Mouse (Mus musculus) MEL (cell line): Measurements from ENCODE around the gene Fosb. TPM values are rescaled to one million over a fixed set of nuclear protein-coding genes. Genes with fewer than 3 reads are reported as not detected.
A peak's percentile ranks its signal among the peaks of the same experiment; 100 is the strongest.

Experiments used
- DNase-seq: peaks from one replicate; pipeline ENCODE4 v3.0.0; 2011; ENCODE audit warnings: low read depth, low spot score
- H3K27ac ChIP-seq: 2 replicates; pipeline ENCODE4 v1.5.1; 2012; ENCODE audit warnings: low read depth, mild to moderate bottlenecking, control low read depth, low read length, moderate library complexity; ENCODE audit not compliant: control insufficient read depth
- H3K27me3 ChIP-seq, 2 experiments: fragments of 150-350 bp in 1 of 2; sonication (generic) in 1 of 2; 2 replicates each; pipeline ENCODE4 v1.6.1; 2012; ENCODE audit warnings: low read length in 2 of 2, mild to moderate bottlenecking in 2 of 2, improper control_type of control experiment in 1 of 2, moderate library complexity in 1 of 2; ENCODE audit not compliant: insufficient read depth in 2 of 2, control insufficient read depth in 1 of 2
- H3K36me3 ChIP-seq, 2 experiments: 2 replicates each; pipeline ENCODE4 v1.6.1; 2012 to 2014; ENCODE audit warnings: low read length in 2 of 2, improper control_type of control experiment in 1 of 2, inconsistent platforms in 1 of 2, mild to moderate bottlenecking in 1 of 2; ENCODE audit not compliant: insufficient read depth in 2 of 2, control insufficient read depth in 1 of 2
- H3K4me1 ChIP-seq, 2 experiments: fragments of 150-350 bp in 1 of 2; sonication (generic) in 1 of 2; 2 replicates each; pipeline ENCODE4 v1.6.1; 2012; ENCODE audit warnings: low read length in 2 of 2, improper control_type of control experiment in 1 of 2, mild to moderate bottlenecking in 1 of 2; ENCODE audit not compliant: insufficient read depth in 2 of 2, control insufficient read depth in 1 of 2
- H3K4me3 ChIP-seq, 2 experiments: fragments of 150-350 bp in 1 of 2; sonication (generic) in 1 of 2; 2 replicates each; pipeline ENCODE4 v1.5.1; 2012; ENCODE audit warnings: low read depth in 2 of 2, low read length in 2 of 2, mild to moderate bottlenecking in 2 of 2, moderate library complexity in 2 of 2, control low read depth in 1 of 2, improper control_type of control experiment in 1 of 2; ENCODE audit not compliant: control insufficient read depth in 1 of 2, insufficient read depth in 1 of 2
- H3K79me2 ChIP-seq: 2 replicates; pipeline ENCODE4 v1.6.1; 2012; ENCODE audit warnings: mild to moderate bottlenecking, low read length, moderate library complexity; ENCODE audit not compliant: control insufficient read depth, poor library complexity, insufficient read depth
- H3K9ac ChIP-seq: 2 replicates; pipeline ENCODE4 v1.6.1; 2012; ENCODE audit warnings: low read depth, mild to moderate bottlenecking, control low read depth, low read length, moderate library complexity; ENCODE audit not compliant: control insufficient read depth, poor library complexity, severe bottlenecking
- H3K9me3 ChIP-seq: fragments of 150-350 bp; sonication (generic); replicated peaks from 2 replicates; pipeline ENCODE4 v1.6.1; 2012; ENCODE audit warnings: mild to moderate bottlenecking, low read length, improper control_type of control experiment, moderate library complexity; ENCODE audit not compliant: insufficient read depth
- CTCF ChIP-seq, 3 experiments: IDR thresholded peaks in 2 of 3; conservative IDR thresholded peaks in 1 of 3; 2 replicates each; pipeline ENCODE4 v1.5.1; 2011 to 2012; ENCODE audit warnings: low read length in 3 of 3, low read depth in 2 of 3, mild to moderate bottlenecking in 2 of 3, improper control_type of control experiment in 1 of 3, inconsistent platforms in 1 of 3, mixed read lengths in 1 of 3, moderate library complexity in 1 of 3; ENCODE audit not compliant: control insufficient read depth in 1 of 3, insufficient read depth in 1 of 3, poor library complexity in 1 of 3, severe bottlenecking in 1 of 3
- EP300 ChIP-seq, 2 experiments: IDR thresholded peaks; 2 replicates each; pipeline ENCODE4 v1.6.1; 2011; ENCODE audit warnings: improper control_type of control experiment in 2 of 2, low read length in 2 of 2, low read depth in 1 of 2, mild to moderate bottlenecking in 1 of 2
- HCFC1 ChIP-seq: IDR thresholded peaks from 2 replicates; pipeline ENCODE4 v1.6.1; 2012; ENCODE audit warnings: low read depth, mild to moderate bottlenecking, inconsistent platforms, low read length, improper control_type of control experiment, moderate library complexity
- JUND ChIP-seq: IDR thresholded peaks from 2 replicates; pipeline ENCODE4 v1.6.1; 2011; ENCODE audit warnings: low read depth, mild to moderate bottlenecking, improper control_type of control experiment, low read length
- KAT2A ChIP-seq: conservative IDR thresholded peaks from 2 replicates; pipeline ENCODE4 v1.6.1; 2012; ENCODE audit warnings: low read depth, low read length, improper control_type of control experiment, inconsistent platforms
- MEF2A ChIP-seq: IDR thresholded peaks from 2 replicates; pipeline ENCODE4 v1.6.1; 2014; ENCODE audit warnings: low read depth, mild to moderate bottlenecking, inconsistent platforms, low read length, improper control_type of control experiment; ENCODE audit not compliant: poor library complexity, insufficient replicate concordance, severe bottlenecking; ENCODE audit errors: extremely low read depth
- MXI1 ChIP-seq: IDR thresholded peaks from 2 replicates; pipeline ENCODE4 v1.6.1; 2011; ENCODE audit warnings: mild to moderate bottlenecking, low read depth, low read length, improper control_type of control experiment
- POLR2AphosphoS5 ChIP-seq: IDR thresholded peaks from 2 replicates; pipeline ENCODE4 v1.6.1; 2012; ENCODE audit warnings: low read depth, borderline replicate concordance, mild to moderate bottlenecking, inconsistent platforms, low read length, moderate library complexity, mixed read lengths
- RAD21 ChIP-seq: IDR thresholded peaks from 2 replicates; pipeline ENCODE4 v1.6.1; 2011; ENCODE audit warnings: mild to moderate bottlenecking, low read depth, low read length, improper control_type of control experiment
- RCOR1 ChIP-seq: IDR thresholded peaks from 2 replicates; pipeline ENCODE4 v1.6.1; 2012; ENCODE audit warnings: low read depth, mild to moderate bottlenecking, inconsistent platforms, low read length, improper control_type of control experiment
- SIN3A ChIP-seq: IDR thresholded peaks from 2 replicates; pipeline ENCODE4 v1.6.1; 2012; ENCODE audit warnings: low read length, improper control_type of control experiment, inconsistent platforms
- SMC3 ChIP-seq: IDR thresholded peaks from 2 replicates; pipeline ENCODE4 v1.6.1; 2011; ENCODE audit warnings: low read depth, low read length, improper control_type of control experiment
- USF1 ChIP-seq: IDR thresholded peaks from 2 replicates; pipeline ENCODE4 v1.6.1; 2014; ENCODE audit warnings: low read depth, mild to moderate bottlenecking, inconsistent platforms, low read length, improper control_type of control experiment, moderate library complexity
- USF2 ChIP-seq, 2 experiments: IDR thresholded peaks; 2 replicates each; pipeline ENCODE4 v1.6.1; 2011 to 2012; ENCODE audit warnings: improper control_type of control experiment in 2 of 2, low read length in 2 of 2, borderline replicate concordance in 1 of 2, inconsistent platforms in 1 of 2, low read depth in 1 of 2, mild to moderate bottlenecking in 1 of 2; ENCODE audit not compliant: insufficient read depth in 1 of 2
- ZC3H11A ChIP-seq: IDR thresholded peaks from 2 replicates; pipeline ENCODE4 v1.6.1; 2012; ENCODE audit warnings: low read depth, mild to moderate bottlenecking, inconsistent platforms, low read length, improper control_type of control experiment
- polyA plus RNA-seq, 2 experiments: library from polyadenylated mRNA; stranded (reverse) in 1 of 2; unstranded in 1 of 2; fragments of >175 nt in 1 of 2; fragments of >200 nt in 1 of 2; gene quantifications; 2 replicates each; pipeline versions ENCODE4 v1.2.1 to v1.2.4; 2012; ENCODE audit warnings: low replicate concordance in 2 of 2, low read depth in 1 of 2; ENCODE audit not compliant: insufficient read length in 2 of 2, insufficient read depth in 1 of 2, missing spikeins in 1 of 2
- total RNA-seq: library from RNA; depleted of rRNA; stranded (reverse); fragments of 300-350 nt; gene quantifications from 2 replicates; pipeline ENCODE4 v1.2.3, GENCODE M21; 2012

Gene Fosb
- total and polyA plus RNA-seq, 3 experiments = 0.04 to 0.49 TPM; not detected in 1

GRCm38 (mm10) chr7:19342481-19343027 lies 32.7 kb upstream of the Fosb start:
- peaks cover 0 to 6% of the 10 kb centered on the region in 2 experiments; a peak in 2 of 4 replicates for H3K27me3 ChIP-seq
- H3K9me3 ChIP-seq = no peaks in the 10 kb centered on the region
- peaks cover 0 to 5% of the 10 kb centered on the region in 2 experiments; a peak in 2 of 4 replicates for H3K36me3 ChIP-seq
- TF ChIP-seq EP300 (IDR thresholded peaks at IDR 0.05; ENCODE audit: low read depth in 1 of 2, low read length in 2 of 2) (no peak), SMC3 (peak; percentile 96), RAD21 (peak; percentile 85), ZC3H11A (peak; percentile 90), KAT2A (no peak), USF2 (IDR thresholded peaks at IDR 0.05; ENCODE audit: borderline replicate concordance in 1 of 2, insufficient read depth in 1 of 2, low read depth in 1 of 2, low read length in 2 of 2) (no peak), CTCF (IDR thresholded peaks at IDR 0.05 in 2 of 3, conservative IDR thresholded peaks at IDR 0.05 in 1 of 3; ENCODE audit: control insufficient read depth in 1 of 3, insufficient read depth in 1 of 3, low read depth in 2 of 3, low read length in 3 of 3, poor library complexity in 1 of 3, severe bottlenecking in 1 of 3) (peak; percentile 93 to 98 (median 97)), MXI1 (peak; percentile 68; the same call in 1 of the 2 replicates), JUND (no peak), USF1 (no peak), SIN3A (peak; percentile 62; the same call in 1 of the 2 replicates), RCOR1 (peak; percentile 24; the same call in 1 of the 2 replicates), MEF2A (no peak), HCFC1 (0 out of 2 replicates have a peak, but pooled peaks have one; percentile 37)
- TF ChIP-seq, all 39 proteins: peak for 8
- Histone ChIP-seq H3K79me2 (no peaks in the 10 kb centered on the region), H3K9ac (peak overlapping the region; percentile 18; the same call in 1 of the 2 replicates), H3K4me3 (peak overlapping the region; percentile 18 to 36; a peak in 3 of 4 replicates), H3K4me1 (peaks cover 2 to 18% of the 10 kb centered on the region in 2 experiments; a peak in 3 of 4 replicates), H3K27ac (no peak overlapping the region)
- DNase-seq = peak; percentile 80

- H3K4me1 ChIP-seq = peaks cover 2 to 18% of the 10 kb centered on the region in 2 experiments; a peak in 3 of 4 replicates
Measured at GRCm38 (mm10) chr7:19341761-19342409, 32.0 kb upstream of the Fosb start.

More at GRCm38 (mm10) chr7:19341761-19342409, 32.0 kb upstream of the Fosb start:
- no peak overlapping the region for H3K27ac ChIP-seq
- TF ChIP-seq RAD21 = no peak
- no peak for TF ChIP-seq POLR2AphosphoS5
- no peaks in the 10 kb centered on the region for H3K9me3 ChIP-seq
- H3K27me3 ChIP-seq = peaks cover 0 to 6% of the 10 kb centered on the region in 2 experiments; a peak in 2 of 4 replicates
- H3K79me2 ChIP-seq = no peaks in the 10 kb centered on the region
- H3K36me3 ChIP-seq = peaks cover 0 to 5% of the 10 kb centered on the region in 2 experiments; a peak in 2 of 4 replicates
- DNase-seq = no peak
- H3K4me3 ChIP-seq = peak overlapping the region; percentile 18 to 36; a peak in 3 of 4 replicates
- H3K9ac ChIP-seq = peak overlapping the region; percentile 18; the same call in 1 of the 2 replicates
